16 mouse cellular contexts compared by ENCODE assay signal in genomic region chr15:60134515-60134914, GRCm38 (mm10).
"Had no signal": no experiment of that assay in that cellular context is flagged by ENCODE, and none has a peak within 500 bp of the region (broad histone marks: within the 10 kb centered on the region; RNA-seq: fewer than 3 reads in every experiment).

No protein-coding gene starts in this region.

- H3K27me3 ChIP-seq: intestine, embryonic 15.5 days; limb, embryonic 12.5 days; liver, embryonic 12.5 days; liver, embryonic 15.5 days; megakaryocyte, embryonic 14.5 days had no signal

- H3K4me2 ChIP-seq: intestine, embryonic 15.5 days; limb, embryonic 12.5 days; liver, embryonic 12.5 days; liver, embryonic 15.5 days; midbrain, embryonic 11.5 days had no signal

- H3K4me3 ChIP-seq: intestine, embryonic 15.5 days; limb, embryonic 12.5 days; liver, embryonic 12.5 days; liver, embryonic 15.5 days; megakaryocyte, embryonic 14.5 days had no signal

- H3K9me3 ChIP-seq: intestine, embryonic 15.5 days; limb, embryonic 12.5 days; liver, embryonic 12.5 days; liver, embryonic 15.5 days; megakaryocyte, embryonic 14.5 days had no signal

- H3K36me3 ChIP-seq: intestine, embryonic 15.5 days; limb, embryonic 12.5 days; liver, embryonic 12.5 days; liver, embryonic 15.5 days had no signal

- H3K4me1 ChIP-seq: intestine, embryonic 15.5 days; limb, embryonic 12.5 days; liver, embryonic 12.5 days; liver, embryonic 15.5 days; megakaryocyte, embryonic 14.5 days had no signal

- ATAC-seq: intestine, embryonic 15.5 days; liver, embryonic 12.5 days had no signal

- H3K9ac ChIP-seq: intestine, embryonic 15.5 days; limb, embryonic 12.5 days; liver, embryonic 12.5 days; liver, embryonic 15.5 days had no signal

- DNase-seq: kidney, adult 11 months; kidney, adult 9 months; kidney, postnatal 4 days; liver; lung, adult 18-20 months; lung, postnatal 10 days; midbrain, embryonic 14.5 days; right cerebral cortex, postnatal 4 days; thymus, adult 18-20 months; thymus, postnatal 36 days had no signal

- H3K27ac ChIP-seq: intestine, embryonic 15.5 days; limb, embryonic 12.5 days; liver, embryonic 12.5 days; liver, embryonic 15.5 days had no signal
